Mouse (Mus musculus) gastrocnemius, adult 18-20 months (tissue): ENCODE data around the gene Pygb. TPM values are rescaled to one million over a fixed set of nuclear protein-coding genes. Genes with fewer than 3 reads are reported as not detected.

Experiments used
- DNase-seq: peaks from one replicate; pipeline ENCODE4 v3.0.0; 2021; ENCODE audit warnings: low spot score
- total RNA-seq, 2 experiments: library from RNA; stranded (reverse); gene quantifications; 2 replicates each; pipeline ENCODE4 v1.2.3; 2021

Pygb gene
- total RNA-seq, 2 experiments from 2014 or later, result 4.5 to 5.5 TPM

GRCm38 (mm10) chr2:150788768-150789550, 2.4 kb downstream of the Pygb start:
- peak; percentile 76 for DNase-seq

GRCm38 (mm10) chr2:150793320-150793719, 6.8 kb downstream of the Pygb start:
- DNase-seq, result no peak

- no peak for DNase-seq
Observed at GRCm38 (mm10) chr2:150798084-150798483, 11.5 kb downstream of the Pygb start.

GRCm38 (mm10) chr2:150800616-150801015, 14.1 kb downstream of the Pygb start:
- DNase-seq, result no peak

- no peak for DNase-seq
Observed at GRCm38 (mm10) chr2:150803035-150803434, 16.5 kb downstream of the Pygb start.

GRCm38 (mm10) chr2:150808381-150808780, 21.8 kb downstream of the Pygb start:
- DNase-seq, result no peak

GRCm38 (mm10) chr2:150808812-150809211, 22.3 kb downstream of the Pygb start:
- no peak for DNase-seq

- DNase-seq, result no peak
Observed at GRCm38 (mm10) chr2:150810603-150811002, 24.1 kb downstream of the Pygb start.

GRCm38 (mm10) chr2:150812816-150813215, 26.3 kb downstream of the Pygb start:
- DNase-seq, result no peak

- no peak for DNase-seq
Observed at GRCm38 (mm10) chr2:150816676-150817402, 30.3 kb downstream of the Pygb start.

- DNase-seq, result no peak
Observed at GRCm38 (mm10) chr2:150818742-150819141, 32.2 kb downstream of the Pygb start.

- no peak for DNase-seq
Observed at GRCm38 (mm10) chr2:150820720-150821119, 34.2 kb downstream of the Pygb start.

- no peak for DNase-seq
Observed at GRCm38 (mm10) chr2:150822987-150823386, 36.5 kb downstream of the Pygb start.

- DNase-seq, result peak; percentile 26
Observed at GRCm38 (mm10) chr2:150826426-150826825, 39.9 kb downstream of the Pygb start.

GRCm38 (mm10) chr2:150828164-150828563, 41.6 kb downstream of the Pygb start:
- no peak for DNase-seq

GRCm38 (mm10) chr2:150828654-150829053, 42.1 kb downstream of the Pygb start:
- DNase-seq, result no peak

- no peak for DNase-seq
Observed at GRCm38 (mm10) chr2:150830011-150830410, 43.5 kb downstream of the Pygb start.

- no peak for DNase-seq
Observed at GRCm38 (mm10) chr2:150830911-150831441, 44.4 kb downstream of the Pygb start.

GRCm38 (mm10) chr2:150832029-150832428, 45.5 kb downstream of the Pygb start:
- DNase-seq, result no peak

- DNase-seq, result no peak
Observed at GRCm38 (mm10) chr2:150834616-150835015, 48.1 kb downstream of the Pygb start.

GRCm38 (mm10) chr2:150835975-150836374, 49.4 kb downstream of the Pygb start:
- DNase-seq, result no peak

- no peak for DNase-seq
Observed at GRCm38 (mm10) chr2:150836906-150837305, 50.4 kb downstream of the Pygb start.

GRCm38 (mm10) chr2:150837781-150838180, 51.2 kb downstream of the Pygb start:
- no peak for DNase-seq
